Mouse (Mus musculus) CH12.LX (cell line): ENCODE measurements around the gene Sds.

Experiments used
- CHD1 ChIP-seq: IDR thresholded peaks from 2 replicates; pipeline ENCODE4 v1.6.1; 2012; ENCODE audit warnings: low read depth, low read length, improper control_type of control experiment, inconsistent platforms
- CTCF ChIP-seq, 2 experiments: IDR thresholded peaks in 1 of 2; conservative IDR thresholded peaks in 1 of 2; 2 replicates each; pipeline ENCODE4 v1.5.1; 2011 to 2012; ENCODE audit warnings: low read depth in 2 of 2, low read length in 2 of 2, improper control_type of control experiment in 1 of 2, inconsistent platforms in 1 of 2, mild to moderate bottlenecking in 1 of 2, moderate library complexity in 1 of 2
- EP300 ChIP-seq: IDR thresholded peaks from 2 replicates; pipeline ENCODE4 v1.6.1; 2011; ENCODE audit warnings: low read length, improper control_type of control experiment
- ETS1 ChIP-seq: conservative IDR thresholded peaks from 2 replicates; pipeline ENCODE4 v1.6.1; 2012; ENCODE audit warnings: low read depth, mild to moderate bottlenecking, inconsistent platforms, low read length, improper control_type of control experiment, moderate library complexity
- HCFC1 ChIP-seq: IDR thresholded peaks from 2 replicates; pipeline ENCODE4 v1.6.1; 2012; ENCODE audit warnings: low read depth, mild to moderate bottlenecking, inconsistent platforms, low read length, improper control_type of control experiment
- IRF4 ChIP-seq: IDR thresholded peaks from 2 replicates; pipeline ENCODE4 v1.6.1; 2014; ENCODE audit warnings: low read depth, mild to moderate bottlenecking, inconsistent platforms, low read length, improper control_type of control experiment
- MAFK ChIP-seq: IDR thresholded peaks from 2 replicates; pipeline ENCODE4 v1.6.1; 2011; ENCODE audit warnings: low read length, improper control_type of control experiment; ENCODE audit not compliant: insufficient replicate concordance
- POLR2AphosphoS2 ChIP-seq: IDR thresholded peaks from 2 replicates; pipeline ENCODE4 v1.6.1; 2011; ENCODE audit warnings: low read depth, low read length, improper control_type of control experiment
- RCOR1 ChIP-seq: conservative IDR thresholded peaks from 2 replicates; pipeline ENCODE4 v1.6.1; 2012; ENCODE audit warnings: low read depth, mild to moderate bottlenecking, inconsistent platforms, low read length, improper control_type of control experiment
- ZC3H11A ChIP-seq: IDR thresholded peaks from 2 replicates; pipeline ENCODE4 v1.6.1; 2012; ENCODE audit warnings: low read depth, mild to moderate bottlenecking, inconsistent platforms, low read length, improper control_type of control experiment

DNA sequence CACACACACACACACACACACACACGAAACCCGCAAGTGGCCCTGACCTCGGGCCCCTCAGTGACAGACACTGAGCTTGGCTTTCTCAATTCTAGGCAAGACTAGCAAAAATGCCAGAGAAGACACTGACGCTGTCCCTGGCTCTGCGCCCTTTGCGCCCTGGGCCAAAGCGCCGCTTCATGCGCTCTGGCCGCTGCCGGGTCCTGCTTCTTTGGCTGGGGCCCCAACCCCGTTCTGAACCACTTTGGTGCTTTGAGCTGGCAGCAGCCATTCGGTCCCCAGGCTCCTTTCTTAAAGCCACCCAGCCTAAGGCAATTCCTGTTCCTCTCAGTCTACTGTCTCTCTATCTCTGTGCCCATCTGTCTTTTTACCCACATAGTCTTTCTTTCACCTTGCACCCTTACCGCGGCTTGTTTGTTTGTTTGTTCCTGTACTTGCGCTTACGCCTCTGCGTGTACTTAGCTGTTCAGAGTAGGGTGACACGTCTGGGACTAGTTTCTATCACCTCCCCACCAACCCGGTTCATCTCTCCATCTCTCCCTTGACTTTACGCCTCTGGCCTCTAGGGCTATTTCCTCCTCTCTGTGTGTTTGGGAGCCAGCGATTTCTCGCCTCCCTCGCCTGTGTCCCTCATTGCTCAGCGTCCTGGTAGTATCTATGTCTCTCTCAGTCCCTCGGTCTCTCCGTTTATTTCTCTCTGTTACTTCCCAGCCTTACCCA is 37.2 kb upstream of the Sds start:
- TF ChIP-seq CTCF (conservative IDR thresholded peaks at IDR 0.05 in 1 of 2, IDR thresholded peaks at IDR 0.05 in 1 of 2; ENCODE audit: low read depth in 2 of 2, low read length in 2 of 2) (no peak), RCOR1 (no peak), ZC3H11A (no peak), MAFK (no peak), HCFC1 (no peak), IRF4 (no peak), POLR2AphosphoS2 (no peak), ETS1 (no peak), EP300 (no peak), CHD1 (no peak)
